In the genomic region with DNA sequence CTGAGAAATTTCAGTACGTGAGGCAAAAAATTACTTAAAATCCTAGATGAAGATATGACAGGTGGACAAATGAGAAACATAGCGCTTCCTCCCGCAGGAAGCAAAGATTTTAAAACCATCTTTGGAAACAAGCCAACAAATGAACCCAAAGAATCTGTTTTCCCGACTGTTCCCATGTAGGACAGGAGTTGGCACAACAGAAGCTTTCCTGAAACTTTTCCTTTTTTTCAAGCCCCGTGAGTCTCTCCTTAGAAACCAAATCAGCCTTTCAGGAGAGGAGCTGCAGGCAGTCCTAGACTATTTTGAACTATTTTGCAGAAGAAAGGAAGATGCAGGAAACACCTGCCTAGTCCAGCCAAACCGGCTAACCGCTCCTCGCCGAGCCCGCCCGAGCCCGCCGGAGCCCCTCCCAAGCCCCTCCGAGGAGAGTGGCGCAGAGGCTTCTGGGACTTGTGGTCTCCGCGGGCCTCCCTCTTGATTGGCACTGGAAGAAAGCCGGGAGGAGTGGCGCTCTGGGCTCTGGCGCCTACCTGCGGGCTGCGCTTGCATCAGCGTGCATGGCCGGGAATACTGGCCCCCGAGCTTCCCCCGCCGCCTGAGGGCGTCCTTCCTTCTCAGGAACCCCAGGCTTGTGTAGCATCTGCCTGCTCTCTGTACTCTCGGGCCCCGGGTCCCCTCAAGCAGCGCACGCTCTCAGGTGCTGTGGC, we compare ENCODE assay signal across 7 mouse cellular contexts. TPM values are rescaled to one million over a fixed set of nuclear protein-coding genes. Genes with fewer than 3 reads are reported as not detected.
A peak's percentile ranks its signal among the peaks of the same experiment; 100 is the strongest.
DNase-seq lines count a peak whose midpoint lies in the region; ATAC-seq and TF ChIP-seq lines count a peak whose summit lies in the region.

A gene (plus strand): TSS at position 490 of the 707 bp plus-strand sequence.

- peak; percentile 73 to 74 for DNase-seq in adrenal gland, postnatal 36 days
- peak; percentile 91 for DNase-seq in embryonic facial prominence, embryonic 10.5 days (ENCODE audit: low spot score)
- DNase-seq in heart, embryonic 10.5 days (ENCODE audit: low spot score), result peak; percentile 92
- DNase-seq in kidney, adult 9 months, result peak; percentile 78
- peak; percentile 23 to 67 for DNase-seq in spleen, adult 2 months (ENCODE audit: low read depth in 1 of 2, low spot score in 2 of 2)

- peaks cover 21% of the 10 kb centered on the region for H3K27me3 ChIP-seq in embryonic facial prominence, embryonic 10.5 days (replicated peaks; ENCODE audit: low read depth, poor library complexity, severe bottlenecking)
- peaks cover 9% of the 10 kb centered on the region; the same call in 1 of the 2 replicates for H3K27me3 ChIP-seq in heart, embryonic 10.5 days (ENCODE audit: insufficient read depth, poor library complexity, severe bottlenecking)
- H3K27me3 ChIP-seq in limb, embryonic 13.5 days, result peaks cover 18% of the 10 kb centered on the region
- H3K27me3 ChIP-seq in midbrain, embryonic 15.5 days (replicated peaks), result 0 out of 2 replicates have a peak, but pooled peaks cover 6% of the 10 kb centered on the region
- H3K27me3 ChIP-seq in spleen, adult 2 months (ENCODE audit: control insufficient read depth, insufficient read depth, low read length), result no peaks in the 10 kb centered on the region

- peak within 1 kb of the TSS; percentile 78 for H3K27ac ChIP-seq in embryonic facial prominence, embryonic 10.5 days (replicated peaks)
- H3K27ac ChIP-seq in heart, embryonic 10.5 days, result peak within 1 kb of the TSS; percentile 75
- no peak within 1 kb of the TSS for H3K27ac ChIP-seq in limb, embryonic 13.5 days
- H3K27ac ChIP-seq in midbrain, embryonic 15.5 days, result no peak within 1 kb of the TSS
- H3K27ac ChIP-seq in spleen, adult 2 months (ENCODE audit: insufficient read depth, low read length), result no peak within 1 kb of the TSS

- peak; percentile 98 for ATAC-seq in limb, embryonic 13.5 days (ENCODE audit: low FRiP score, low read depth)
- ATAC-seq in midbrain, embryonic 15.5 days (replicated peaks), result peak; percentile 99

- TF ChIP-seq POLR2A in spleen, adult 2 months (IDR thresholded peaks at IDR 0.05; ENCODE audit: low read depth, low read length), result no peak

- 4% methylated on average over 32 of the region's 32 CpGs for WGBS in embryonic facial prominence, embryonic 10.5 days
- WGBS in heart, embryonic 10.5 days, result 3% methylated on average over 32 of the region's 32 CpGs
- 3% methylated on average over 32 of the region's 32 CpGs for WGBS in limb, embryonic 13.5 days
- 3% methylated on average over 32 of the region's 32 CpGs for WGBS in midbrain, embryonic 15.5 days
- WGBS in spleen, adult 2 months, result under 1% methylated on average over 32 of the region's 32 CpGs

- H3K4me2 ChIP-seq in limb, embryonic 13.5 days (replicated peaks), result peak within 1 kb of the TSS; percentile 84
- H3K4me2 ChIP-seq in midbrain, embryonic 15.5 days, result peak within 1 kb of the TSS; percentile 92

- peak within 1 kb of the TSS; percentile 65 for H3K4me3 ChIP-seq in embryonic facial prominence, embryonic 10.5 days
- peak within 1 kb of the TSS; percentile 67 for H3K4me3 ChIP-seq in heart, embryonic 10.5 days
- H3K4me3 ChIP-seq in limb, embryonic 13.5 days, result peak within 1 kb of the TSS; percentile 58
- H3K4me3 ChIP-seq in midbrain, embryonic 15.5 days, result peak within 1 kb of the TSS; percentile 76
- H3K4me3 ChIP-seq in spleen, adult 2 months (ENCODE audit: extremely low read depth, insufficient read depth, insufficient read length), result peak within 1 kb of the TSS; percentile 64

- no peaks in the 10 kb centered on the region for H3K36me3 ChIP-seq in embryonic facial prominence, embryonic 10.5 days (replicated peaks)
- H3K36me3 ChIP-seq in heart, embryonic 10.5 days, result no peaks in the 10 kb centered on the region
- no peaks in the 10 kb centered on the region for H3K36me3 ChIP-seq in limb, embryonic 13.5 days
- H3K36me3 ChIP-seq in midbrain, embryonic 15.5 days (replicated peaks), result no peaks in the 10 kb centered on the region
- no peaks in the 10 kb centered on the region for H3K36me3 ChIP-seq in spleen, adult 2 months (ENCODE audit: control insufficient read depth, insufficient read depth, low read length)

- peak within 1 kb of the TSS; percentile 66 for H3K9ac ChIP-seq in limb, embryonic 13.5 days
- peak within 1 kb of the TSS; percentile 68 for H3K9ac ChIP-seq in midbrain, embryonic 15.5 days

- H3K4me1 ChIP-seq in embryonic facial prominence, embryonic 10.5 days, result no peaks in the 10 kb centered on the region
- H3K4me1 ChIP-seq in heart, embryonic 10.5 days, result no peaks in the 10 kb centered on the region
- H3K4me1 ChIP-seq in limb, embryonic 13.5 days, result no peaks in the 10 kb centered on the region
- H3K4me1 ChIP-seq in midbrain, embryonic 15.5 days, result peaks cover 6% of the 10 kb centered on the region; the same call in 1 of the 2 replicates
- H3K4me1 ChIP-seq in spleen, adult 2 months (ENCODE audit: control insufficient read depth, insufficient read depth, insufficient read length), result no peaks in the 10 kb centered on the region

- no peaks in the 10 kb centered on the region for H3K9me3 ChIP-seq in embryonic facial prominence, embryonic 10.5 days
- H3K9me3 ChIP-seq in heart, embryonic 10.5 days, result no peaks in the 10 kb centered on the region
- H3K9me3 ChIP-seq in limb, embryonic 13.5 days, result no peaks in the 10 kb centered on the region
- H3K9me3 ChIP-seq in midbrain, embryonic 15.5 days, result no peaks in the 10 kb centered on the region

- TF ChIP-seq CTCF in spleen, adult 2 months (IDR thresholded peaks at IDR 0.05; ENCODE audit: extremely low read depth, insufficient read depth, insufficient read length, insufficient replicate concordance), result peak; percentile 6; the same call in 1 of the 2 replicates

RNA-seq across cellular contexts. Expression of the gene that starts here (rescaled TPM):
- not detected for total RNA-seq in adrenal gland, postnatal 36 days (2021)
- polyA plus RNA-seq in embryonic facial prominence, embryonic 10.5 days (2016; fragmentation: Nextera tagmentation; extraction: Ambion mirVana), result 0.55 and 0.88 TPM in 2 replicates
- polyA plus RNA-seq in heart, embryonic 10.5 days (2016; fragmentation: Nextera tagmentation; extraction: Ambion mirVana), result 0.20 and 0.35 TPM in 2 replicates
- 1.2 and 1.7 TPM in 2 replicates for polyA plus RNA-seq in limb, embryonic 13.5 days (2015; fragmentation: Nextera tagmentation; extraction: Ambion mirVana)
- 1.5 TPM in 2 replicates for polyA plus RNA-seq in midbrain, embryonic 15.5 days (2015; fragmentation: Nextera tagmentation; extraction: Ambion mirVana)
- 0.07 TPM in 1 of 2 replicates, not detected in the other for polyA plus RNA-seq in spleen, adult 2 months (2012; rRNA removed)

Comparison
In these comparisons a context has a peak if more than half of its experiments do, and no peak if none do; other contexts are left out.
1. Peak in DNase-seq in adrenal gland, postnatal 36 days; RNA of the gene not detected or under 1 TPM.
2. Peak in DNase-seq, H3K4me3 ChIP-seq and H3K27ac ChIP-seq in embryonic facial prominence, embryonic 10.5 days; RNA of the gene not detected or under 1 TPM.
3. Peak in DNase-seq, H3K4me3 ChIP-seq and H3K27ac ChIP-seq in heart, embryonic 10.5 days; RNA of the gene not detected or under 1 TPM.
4. Peak in DNase-seq and H3K4me3 ChIP-seq in spleen, adult 2 months; RNA of the gene not detected or under 1 TPM.